Mouse (Mus musculus) splenic B cell, adult 2 months (primary cell): ENCODE measurements around the gene Fbxl14.
A peak's percentile ranks its signal among the peaks of the same experiment; 100 is the strongest.

Experiments used
- DNase-seq: peaks from one replicate; pipeline ENCODE4 v3.0.0-alpha.2; 2011; ENCODE audit warnings: low read depth, low spot score
- H3K27me3 ChIP-seq: 2 replicates; pipeline ENCODE4 v1.6.1; 2012; ENCODE audit warnings: mild to moderate bottlenecking, low read length, moderate library complexity, mixed read lengths; ENCODE audit not compliant: control insufficient read depth, poor library complexity, insufficient read depth, severe bottlenecking
- H3K36me3 ChIP-seq: 2 replicates; pipeline ENCODE4 v1.6.1; 2012; ENCODE audit warnings: mild to moderate bottlenecking, low read length, moderate library complexity, mixed read lengths; ENCODE audit not compliant: control insufficient read depth, poor library complexity, insufficient read depth, severe bottlenecking

Gene Fbxl14

DNA sequence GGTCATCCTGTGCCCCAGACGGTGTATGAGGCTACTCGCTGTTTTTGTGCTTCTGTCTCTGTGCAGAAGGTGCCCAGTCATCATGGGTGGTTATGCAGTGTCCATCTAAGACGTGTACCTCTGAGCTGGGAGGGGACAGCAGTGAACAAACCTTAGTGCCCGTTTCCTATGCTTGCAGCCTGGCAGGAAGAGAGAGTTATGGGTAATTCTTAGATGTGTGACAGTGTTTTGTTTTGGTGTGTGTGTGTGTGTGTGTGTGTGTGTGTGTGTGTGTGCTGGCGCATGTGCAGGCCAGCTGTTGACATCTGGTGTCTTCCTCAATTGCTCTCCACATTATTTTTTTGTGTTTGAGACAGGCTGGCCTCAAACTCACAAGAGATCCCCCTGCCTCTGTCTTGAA is 20.6 kb downstream of the Fbxl14 start:
- Histone ChIP-seq H3K36me3 (no peaks in the 10 kb centered on the region), H3K27me3 (no peaks in the 10 kb centered on the region)
- DNase-seq: no peak

DNA sequence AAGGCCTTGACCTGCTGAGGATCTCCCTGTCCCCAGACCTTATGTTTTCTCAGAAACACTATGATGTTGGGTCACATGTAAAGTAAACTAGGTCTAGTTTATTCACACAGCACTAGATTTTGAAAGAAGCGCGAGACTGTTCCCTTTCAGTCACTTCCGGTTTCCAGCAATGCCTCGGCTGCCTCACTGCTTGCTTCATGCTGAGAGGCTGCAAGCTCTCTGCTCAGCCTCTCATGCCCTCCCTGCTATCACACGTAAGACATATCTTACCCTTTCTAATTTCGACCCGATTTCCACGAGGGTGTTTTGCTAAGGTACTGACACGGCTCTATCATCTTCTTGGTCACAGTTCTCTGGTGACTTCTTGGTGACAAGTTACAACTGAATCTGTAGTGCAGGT is 22.6 kb downstream of the Fbxl14 start:
- DNase-seq: peak; percentile 38
- Histone ChIP-seq H3K36me3 (no peaks in the 10 kb centered on the region), H3K27me3 (no peaks in the 10 kb centered on the region)

- no peak for DNase-seq
- Histone ChIP-seq H3K36me3 (no peaks in the 10 kb centered on the region), H3K27me3 (no peaks in the 10 kb centered on the region)
These were observed 25.3 kb downstream of the Fbxl14 start for GRCm38 (mm10) chr6:119504756-119505155.

- Histone ChIP-seq H3K27me3 (no peaks in the 10 kb centered on the region), H3K36me3 (no peaks in the 10 kb centered on the region)
- DNase-seq: no peak
These were observed 26.2 kb downstream of the Fbxl14 start for GRCm38 (mm10) chr6:119505525-119506225.

GRCm38 (mm10) chr6:119508221-119508620 is 28.8 kb downstream of the Fbxl14 start:
- Histone ChIP-seq H3K27me3 (no peaks in the 10 kb centered on the region), H3K36me3 (no peaks in the 10 kb centered on the region)
- peak; percentile 22 for DNase-seq

DNA sequence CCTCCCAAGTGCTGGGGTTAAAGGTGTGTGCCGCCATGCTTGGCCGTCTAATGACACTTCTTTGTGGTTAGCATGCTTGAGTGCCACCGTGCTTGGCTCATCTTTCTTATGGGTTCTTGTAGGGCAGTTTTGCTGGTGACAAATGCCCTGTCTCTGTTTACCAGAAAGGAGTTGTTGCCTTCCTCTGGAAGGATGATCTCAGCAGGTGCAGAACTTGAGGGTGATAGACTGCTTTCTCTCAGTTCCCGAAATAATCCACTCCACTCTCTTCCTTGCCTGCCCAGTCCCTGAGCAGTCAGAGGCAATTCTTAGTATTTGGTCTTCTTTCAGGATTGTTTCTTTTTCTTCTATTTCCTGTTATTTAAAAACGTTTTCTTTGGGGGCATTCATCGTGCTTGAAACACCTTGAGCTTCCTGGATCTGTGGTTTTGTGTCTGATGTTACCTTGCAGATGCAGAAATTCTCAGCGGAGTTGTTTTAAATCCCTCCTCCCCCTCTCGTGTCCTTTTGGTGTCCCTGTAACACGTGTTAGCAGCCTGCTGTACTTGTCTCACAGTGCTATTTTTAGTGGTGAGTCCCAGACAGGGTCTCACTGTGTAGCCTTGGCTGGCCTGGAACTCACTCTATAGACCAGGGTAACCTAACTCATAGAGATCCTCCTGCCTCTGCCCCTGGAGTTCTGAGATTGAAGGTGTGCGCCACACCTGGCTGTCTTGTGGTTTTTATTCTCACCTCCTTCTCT is 29.3 kb downstream of the Fbxl14 start:
- peak; percentile 37 for DNase-seq
- no peaks in the 10 kb centered on the region for H3K27me3 ChIP-seq
- no peaks in the 10 kb centered on the region for H3K36me3 ChIP-seq

- H3K27me3 ChIP-seq: no peaks in the 10 kb centered on the region
- H3K36me3 ChIP-seq: no peaks in the 10 kb centered on the region
- no peak for DNase-seq
These were observed 30.1 kb downstream of the Fbxl14 start for GRCm38 (mm10) chr6:119509437-119510037.

DNA sequence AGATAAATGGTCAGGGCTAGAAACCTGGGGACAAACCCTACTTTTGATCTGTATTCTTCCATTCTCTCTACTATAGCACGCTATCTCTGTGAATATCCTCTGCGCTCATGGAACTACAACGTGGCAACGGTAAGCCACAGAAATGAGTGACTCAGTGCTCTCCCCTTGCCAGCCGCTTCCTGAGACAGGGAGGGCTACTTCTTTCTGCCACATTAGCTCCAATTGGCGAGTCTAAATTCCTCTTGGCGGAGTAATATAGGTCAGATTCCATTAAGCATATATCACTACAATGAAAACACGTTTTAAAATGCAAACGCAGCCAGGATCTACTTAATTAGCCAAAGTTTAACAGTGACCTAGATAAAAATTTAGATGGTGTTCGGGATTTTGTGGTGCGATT is 33.2 kb downstream of the Fbxl14 start:
- Histone ChIP-seq H3K36me3 (no peaks in the 10 kb centered on the region), H3K27me3 (no peaks in the 10 kb centered on the region)
- DNase-seq: no peak

DNA sequence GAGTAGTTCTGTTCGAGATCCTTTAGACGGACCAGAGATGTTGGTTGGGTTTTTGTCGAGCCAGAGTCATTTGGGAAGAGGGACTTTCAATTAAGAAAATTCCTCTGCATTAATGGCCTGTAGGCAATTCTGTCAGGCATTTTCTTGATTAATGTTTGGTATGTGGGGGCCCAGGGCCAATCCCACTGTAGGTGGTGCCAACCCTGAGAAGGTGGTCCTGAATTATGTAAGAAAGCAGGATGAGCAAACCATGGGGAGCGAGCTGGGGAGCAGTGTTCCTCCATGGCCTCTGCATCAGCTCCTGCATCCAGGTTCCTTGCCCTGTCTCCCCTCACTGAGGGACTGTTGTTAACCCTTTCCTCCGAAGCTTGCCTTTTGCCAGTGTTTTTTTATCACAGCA is 34.0 kb downstream of the Fbxl14 start:
- Histone ChIP-seq H3K36me3 (no peaks in the 10 kb centered on the region), H3K27me3 (no peaks in the 10 kb centered on the region)
- no peak for DNase-seq

DNA sequence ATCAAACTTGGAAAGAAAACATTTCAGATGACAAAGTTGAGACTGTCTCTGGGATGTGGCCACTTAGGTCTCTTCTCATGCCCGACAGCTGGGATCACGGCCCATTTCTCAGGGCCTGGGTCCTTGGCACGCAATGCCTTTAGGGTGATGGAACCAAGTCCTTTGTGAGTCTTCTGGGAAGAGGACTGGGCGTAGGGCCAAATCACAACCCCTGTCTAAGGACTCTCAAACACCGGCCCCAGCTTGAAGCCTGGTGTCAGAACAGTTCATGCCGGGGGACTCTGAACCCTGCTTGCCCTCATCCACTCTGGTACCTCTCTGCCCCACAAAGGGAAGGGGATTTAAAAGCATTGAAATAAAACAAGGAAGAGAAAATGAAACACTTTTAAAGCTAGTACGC is 34.6 kb downstream of the Fbxl14 start:
- Histone ChIP-seq H3K36me3 (no peaks in the 10 kb centered on the region), H3K27me3 (no peaks in the 10 kb centered on the region)
- DNase-seq: no peak

GRCm38 (mm10) chr6:119520731-119521130 is 41.3 kb downstream of the Fbxl14 start:
- DNase-seq: no peak
- H3K27me3 ChIP-seq: no peaks in the 10 kb centered on the region
- H3K36me3 ChIP-seq: no peaks in the 10 kb centered on the region

GRCm38 (mm10) chr6:119521482-119521900 is 42.0 kb downstream of the Fbxl14 start:
- H3K36me3 ChIP-seq: no peaks in the 10 kb centered on the region
- no peaks in the 10 kb centered on the region for H3K27me3 ChIP-seq
- no peak for DNase-seq

DNA sequence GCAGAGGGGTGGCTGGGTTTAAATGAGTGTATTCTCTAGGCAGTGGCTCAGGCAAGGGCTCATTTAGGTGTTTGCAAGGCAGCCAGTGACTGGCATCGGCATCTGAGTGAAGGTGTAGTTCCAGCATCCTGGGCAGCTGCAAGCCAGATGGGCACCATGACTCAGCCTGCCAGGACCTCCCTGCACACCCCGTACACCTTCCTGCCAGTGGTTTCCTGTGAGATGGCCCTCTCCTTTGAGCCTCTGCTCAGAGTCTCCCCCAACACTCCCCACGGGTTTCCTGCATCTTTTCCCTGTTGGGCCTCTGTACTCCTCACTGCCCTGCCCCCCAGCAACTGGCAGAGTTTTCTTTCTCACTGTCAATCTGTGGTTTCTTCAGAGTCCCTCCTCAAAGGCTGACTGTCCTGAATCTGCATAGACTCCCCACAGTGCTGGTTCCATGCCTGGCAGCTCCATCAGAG is 42.5 kb downstream of the Fbxl14 start:
- Histone ChIP-seq H3K27me3 (no peaks in the 10 kb centered on the region), H3K36me3 (no peaks in the 10 kb centered on the region)
- DNase-seq: no peak

GRCm38 (mm10) chr6:119526498-119526897 is 47.0 kb downstream of the Fbxl14 start:
- no peak for DNase-seq
- Histone ChIP-seq H3K36me3 (no peaks in the 10 kb centered on the region), H3K27me3 (no peaks in the 10 kb centered on the region; the same call in 1 of the 2 replicates)

- Histone ChIP-seq H3K27me3 (no peaks in the 10 kb centered on the region; the same call in 1 of the 2 replicates), H3K36me3 (no peaks in the 10 kb centered on the region)
- no peak for DNase-seq
These were observed 50.2 kb downstream of the Fbxl14 start for GRCm38 (mm10) chr6:119529659-119530058.
